Mouse (Mus musculus) adrenal gland, adult 8-10 months (tissue): ENCODE results near the gene Hoxc12. TPM values are rescaled to one million over a fixed set of nuclear protein-coding genes. Genes with fewer than 3 reads are reported as not detected.

ENCODE experiments used
- DNase-seq: peaks from one replicate; pipeline ENCODE4 v3.0.0; 2022
- total RNA-seq, 4 experiments: library from RNA; stranded (reverse); gene quantifications; 2 replicates each; pipeline ENCODE4 v1.2.4; 2022

Gene Hoxc12
- not detected for total RNA-seq

GRCm38 (mm10) chr15:102936279-102936972 is at the start of gene Hoxc12:
Gene Hoxc12 (plus strand): TSS chr15:102936757.
- DNase-seq: no peak

GRCm38 (mm10) chr15:102895115-102895514 is 41.4 kb upstream of the Hoxc12 start:
- DNase-seq: no peak

GRCm38 (mm10) chr15:102904946-102905345 is 31.6 kb upstream of the Hoxc12 start:
- no peak for DNase-seq

GRCm38 (mm10) chr15:102909536-102909935 is 27.0 kb upstream of the Hoxc12 start:
- no peak for DNase-seq

GRCm38 (mm10) chr15:102910038-102910437 is 26.5 kb upstream of the Hoxc12 start:
- no peak for DNase-seq

- no peak for DNase-seq
Measured at GRCm38 (mm10) chr15:102910496-102911095, 26.0 kb upstream of the Hoxc12 start.

GRCm38 (mm10) chr15:102913038-102913585 is 23.4 kb upstream of the Hoxc12 start:
- DNase-seq: no peak

- DNase-seq: no peak
Measured at GRCm38 (mm10) chr15:102917972-102918572, 18.5 kb upstream of the Hoxc12 start.

GRCm38 (mm10) chr15:102918611-102919265 is 17.8 kb upstream of the Hoxc12 start:
- DNase-seq: no peak

GRCm38 (mm10) chr15:102919336-102920180 is 17.0 kb upstream of the Hoxc12 start:
- no peak for DNase-seq

- DNase-seq: peak; percentile 12
Measured at GRCm38 (mm10) chr15:102920619-102921018, 15.9 kb upstream of the Hoxc12 start.

- DNase-seq: no peak
Measured at GRCm38 (mm10) chr15:102921053-102922011, 15.2 kb upstream of the Hoxc12 start, which contains the start of gene Hoxc13. Gene Hoxc13 (plus strand): TSS chr15:102921103.

- DNase-seq: no peak
Measured at GRCm38 (mm10) chr15:102922012-102922362, 14.6 kb upstream of the Hoxc12 start.

- no peak for DNase-seq
Measured at GRCm38 (mm10) chr15:102922636-102923500, 13.7 kb upstream of the Hoxc12 start.

- DNase-seq: no peak
Measured at GRCm38 (mm10) chr15:102927032-102927645, 9.4 kb upstream of the Hoxc12 start.

- DNase-seq: no peak
Measured at GRCm38 (mm10) chr15:102931706-102932358, 4.7 kb upstream of the Hoxc12 start.

- DNase-seq: no peak
Measured at GRCm38 (mm10) chr15:102934438-102934837, 2.1 kb upstream of the Hoxc12 start.

- no peak for DNase-seq
Measured at GRCm38 (mm10) chr15:102934897-102935296, 1.7 kb upstream of the Hoxc12 start.
